Mouse (Mus musculus) forebrain, embryonic 12.5 days (tissue): ENCODE results near the gene Foxp3. TPM values are rescaled to one million over a fixed set of nuclear protein-coding genes. Genes with fewer than 3 reads are reported as not detected.

Source experiments
- ATAC-seq: fragments of 200-750 bp; cut with Nextera tagmentation; 2 replicates; pipeline ENCODE4 v1.8.0; 2017; ENCODE audit warnings: moderate TSS enrichment; ENCODE audit not compliant: low FRiP score
- H3K27ac ChIP-seq: fragments of 300-500 bp; sonication (generic); 2 replicates; pipeline ENCODE4 v1.5.1; 2016; ENCODE audit warnings: mild to moderate bottlenecking
- H3K27me3 ChIP-seq: fragments of 300-500 bp; sonication (generic); 2 replicates; pipeline ENCODE4 v1.6.1; 2016; ENCODE audit warnings: mild to moderate bottlenecking
- H3K36me3 ChIP-seq: fragments of 300-500 bp; sonication (generic); replicated peaks from 2 replicates; pipeline ENCODE4 v1.6.1; 2016; ENCODE audit warnings: mild to moderate bottlenecking
- H3K4me1 ChIP-seq: fragments of 300-500 bp; sonication (generic); 2 replicates; pipeline ENCODE4 v1.6.1; 2016
- H3K4me2 ChIP-seq: fragments of 300-500 bp; sonication (generic); 2 replicates; pipeline ENCODE4 v1.6.1; 2016; ENCODE audit warnings: mild to moderate bottlenecking, moderate library complexity
- H3K4me3 ChIP-seq: fragments of 300-500 bp; sonication (generic); replicated peaks from 2 replicates; pipeline ENCODE4 v1.5.1; 2016; ENCODE audit warnings: mild to moderate bottlenecking
- H3K9ac ChIP-seq: fragments of 300-500 bp; sonication (generic); 2 replicates; pipeline ENCODE4 v1.6.1; 2016; ENCODE audit warnings: mild to moderate bottlenecking
- H3K9me3 ChIP-seq: fragments of 300-500 bp; sonication (generic); 2 replicates; pipeline ENCODE4 v1.6.1; 2016
- WGBS: fragments of 180-500 bp; shearing (Covaris S2); methylation state at CpG from one replicate; pipeline ENCODE4 v1.1.7; 2016; 5-methylcytosine and 5-hydroxymethylcytosine counted together
- polyA plus RNA-seq: library from polyadenylated mRNA; unstranded; fragments of >200 nt; fragmentation: Nextera tagmentation; extraction: Ambion mirVana; gene quantifications from 2 replicates; pipeline ENCODE4 v1.2.1, GENCODE M21; 2016

Gene Foxp3
- polyA plus RNA-seq, 1 experiment from 2014 or later, result 0.26 TPM

DNA sequence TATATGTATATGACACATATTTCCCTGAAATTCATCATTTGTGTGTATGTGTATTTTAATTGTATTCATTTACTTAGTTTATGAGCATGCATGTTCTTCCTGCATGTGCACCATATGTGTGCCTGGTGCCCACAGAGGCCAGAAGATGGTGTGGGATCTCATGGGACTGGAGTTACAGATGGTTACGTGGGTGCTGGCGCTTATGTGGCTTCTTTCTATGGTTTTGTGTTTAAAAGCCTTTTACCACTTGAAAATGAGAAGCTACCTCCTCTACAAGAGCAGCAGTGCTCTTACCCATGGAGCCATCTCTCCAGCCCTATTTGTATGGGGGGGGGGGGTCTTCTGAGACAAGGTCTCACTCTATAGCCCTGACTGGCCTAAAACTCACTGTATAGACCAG, 7.7 kb downstream of the Foxp3 start:
- ATAC-seq, result no peak
- Histone ChIP-seq H3K27me3 (no peaks in the 10 kb centered on the region), H3K9ac (no peak overlapping the region), H3K36me3 (no peaks in the 10 kb centered on the region), H3K9me3 (no peaks in the 10 kb centered on the region), H3K4me2 (no peak overlapping the region), H3K4me1 (no peaks in the 10 kb centered on the region), H3K4me3 (no peak overlapping the region), H3K27ac (no peak overlapping the region)
- WGBS, result 89% methylated on average over 2 of the region's 2 CpGs

DNA sequence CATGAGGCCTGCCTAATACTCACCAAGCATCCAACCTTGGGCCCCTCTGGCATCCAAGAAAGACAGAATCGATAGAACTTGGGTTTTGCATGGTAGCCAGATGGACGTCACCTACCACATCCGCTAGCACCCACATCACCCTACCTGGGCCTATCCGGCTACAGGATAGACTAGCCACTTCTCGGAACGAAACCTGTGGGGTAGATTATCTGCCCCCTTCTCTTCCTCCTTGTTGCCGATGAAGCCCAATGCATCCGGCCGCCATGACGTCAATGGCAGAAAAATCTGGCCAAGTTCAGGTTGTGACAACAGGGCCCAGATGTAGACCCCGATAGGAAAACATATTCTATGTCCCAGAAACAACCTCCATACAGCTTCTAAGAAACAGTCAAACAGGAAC, 10.4 kb downstream of the Foxp3 start:
- H3K4me1 ChIP-seq, result no peaks in the 10 kb centered on the region
- no peak overlapping the region for H3K4me2 ChIP-seq
- no peaks in the 10 kb centered on the region for H3K27me3 ChIP-seq
- WGBS, result 94% methylated on average over 11 of the region's 11 CpGs
- H3K36me3 ChIP-seq, result no peaks in the 10 kb centered on the region
- H3K9ac ChIP-seq, result no peak overlapping the region
- ATAC-seq, result no peak
- no peaks in the 10 kb centered on the region for H3K9me3 ChIP-seq
- no peak overlapping the region for H3K4me3 ChIP-seq
- no peak overlapping the region for H3K27ac ChIP-seq

DNA sequence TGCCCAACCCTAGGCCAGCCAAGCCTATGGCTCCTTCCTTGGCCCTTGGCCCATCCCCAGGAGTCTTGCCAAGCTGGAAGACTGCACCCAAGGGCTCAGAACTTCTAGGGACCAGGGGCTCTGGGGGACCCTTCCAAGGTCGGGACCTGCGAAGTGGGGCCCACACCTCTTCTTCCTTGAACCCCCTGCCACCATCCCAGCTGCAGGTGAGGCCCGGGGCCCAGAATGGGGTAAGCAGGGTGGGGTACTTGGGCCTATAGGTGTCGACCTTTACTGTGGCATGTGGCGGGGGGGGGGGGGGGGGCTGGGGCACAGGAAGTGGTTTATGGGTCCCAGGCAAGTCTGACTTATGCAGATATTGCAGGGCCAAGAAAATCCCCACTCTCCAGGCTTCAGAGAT, 12.9 kb downstream of the Foxp3 start:
- Histone ChIP-seq H3K4me2 (no peak overlapping the region), H3K27me3 (no peaks in the 10 kb centered on the region), H3K9me3 (no peaks in the 10 kb centered on the region), H3K36me3 (0 out of 2 replicates have a peak, but pooled peaks cover 2% of the 10 kb centered on the region), H3K27ac (no peak overlapping the region), H3K4me3 (no peak overlapping the region), H3K4me1 (no peaks in the 10 kb centered on the region), H3K9ac (no peak overlapping the region)
- no peak for ATAC-seq
- 93% methylated on average over 4 of the region's 5 CpGs for WGBS

DNA sequence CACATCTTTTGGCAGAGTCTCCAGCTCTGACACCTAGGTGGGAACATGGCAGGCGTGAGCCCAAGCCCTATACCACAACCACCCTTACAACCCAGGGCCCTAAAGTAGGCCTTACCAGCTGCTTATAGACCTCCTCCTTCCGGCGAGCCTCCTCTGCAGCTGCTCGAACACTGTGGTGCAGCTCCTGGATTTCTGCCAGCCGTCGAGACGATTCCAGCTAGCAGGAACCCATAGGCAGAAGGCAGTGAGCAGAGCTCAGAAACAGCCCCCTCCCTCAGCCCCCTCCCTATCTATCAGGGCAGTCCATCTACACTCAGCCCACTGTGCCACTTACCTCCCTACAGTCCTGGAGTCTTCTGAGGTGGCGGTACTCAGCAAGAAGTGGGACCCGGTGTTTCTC, 21.9 kb downstream of the Foxp3 start:
- ATAC-seq, result no peak
- Histone ChIP-seq H3K9ac (no peak overlapping the region), H3K27me3 (no peaks in the 10 kb centered on the region), H3K27ac (no peak overlapping the region), H3K4me2 (no peak overlapping the region), H3K4me3 (no peak overlapping the region), H3K36me3 (peaks cover 27% of the 10 kb centered on the region; the same call in 1 of the 2 replicates), H3K4me1 (no peaks in the 10 kb centered on the region), H3K9me3 (no peaks in the 10 kb centered on the region)
- 93% methylated on average over 9 of the region's 9 CpGs for WGBS

DNA sequence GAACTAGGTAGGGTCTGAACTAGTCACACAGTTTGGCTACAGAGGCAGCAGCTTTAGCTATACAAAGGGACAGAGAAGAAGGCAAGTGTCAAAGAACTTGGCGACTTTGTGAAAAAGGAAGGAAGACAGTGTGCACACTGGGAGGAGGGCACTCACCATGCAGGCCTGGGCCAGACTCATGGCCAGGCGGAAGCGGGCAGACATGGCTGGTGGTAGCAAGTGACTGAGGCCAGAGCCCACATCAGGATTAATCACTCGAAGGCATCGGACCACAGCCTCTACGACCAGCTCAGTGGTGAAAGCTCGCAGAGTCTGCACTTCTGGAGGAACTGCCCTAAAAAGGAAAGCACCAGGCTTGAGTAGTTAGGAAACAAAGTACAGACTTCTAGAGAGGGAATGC, 30.6 kb downstream of the Foxp3 start:
- no peak overlapping the region for H3K27ac ChIP-seq
- H3K9ac ChIP-seq, result no peak overlapping the region
- WGBS, result 92% methylated on average over 7 of the region's 7 CpGs
- no peaks in the 10 kb centered on the region for H3K4me1 ChIP-seq
- 0 out of 2 replicates have a peak, but pooled peaks cover 4% of the 10 kb centered on the region for H3K36me3 ChIP-seq
- H3K9me3 ChIP-seq, result no peaks in the 10 kb centered on the region
- H3K4me3 ChIP-seq, result no peak overlapping the region
- no peak for ATAC-seq
- H3K27me3 ChIP-seq, result no peaks in the 10 kb centered on the region
- peak overlapping the region; percentile 54 for H3K4me2 ChIP-seq

DNA sequence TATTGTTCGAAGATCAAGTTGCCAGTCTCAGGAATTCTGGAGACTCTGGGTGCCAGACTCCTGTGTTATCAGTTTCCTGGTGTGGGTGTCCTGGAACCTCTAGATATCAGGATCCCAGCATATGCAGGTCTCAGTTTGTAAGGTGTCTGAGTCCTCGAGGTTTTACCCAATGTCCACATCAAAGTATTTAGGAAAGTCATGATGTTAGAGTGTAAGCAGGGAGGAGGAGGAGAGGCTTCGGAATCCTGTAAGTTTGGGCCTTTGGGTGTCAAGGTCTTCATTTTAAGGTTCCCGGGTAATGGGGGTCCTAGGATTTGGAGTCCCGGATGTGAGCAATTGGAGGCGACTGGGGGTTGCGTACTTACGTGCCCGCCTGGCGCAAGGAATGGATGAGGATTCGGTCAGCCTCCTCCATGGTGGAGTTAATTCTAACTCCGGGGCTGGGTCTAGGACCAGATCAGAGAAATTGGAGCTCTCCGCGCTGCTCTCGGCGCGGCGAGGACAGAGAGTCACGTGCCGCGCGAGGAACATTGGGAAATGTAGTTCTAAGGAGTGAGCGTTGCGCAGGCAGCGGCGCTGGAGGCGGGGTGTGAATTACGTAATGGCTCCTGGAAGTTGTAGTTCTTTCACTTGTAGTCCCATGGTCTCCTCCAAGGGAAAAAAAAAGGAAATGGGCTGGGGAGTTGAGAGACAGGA, 31.6 kb downstream of the Foxp3 start, which contains the start of gene Ccdc22:
TSS of gene Ccdc22 (minus strand) at position 639 of the 696 bp plus-strand sequence.
- Histone ChIP-seq H3K4me3 (peak within 1 kb of the TSS; percentile 46), H3K27ac (no peak within 1 kb of the TSS), H3K4me2 (peak within 1 kb of the TSS; percentile 54), H3K4me1 (peaks cover 1% of the 10 kb centered on the region; the same call in 1 of the 2 replicates), H3K9ac (peak within 1 kb of the TSS; percentile 61), H3K36me3 (no peaks in the 10 kb centered on the region), H3K27me3 (no peaks in the 10 kb centered on the region), H3K9me3 (no peaks in the 10 kb centered on the region)
- ATAC-seq, result peak; percentile 93
- 19% methylated on average over 28 of the region's 28 CpGs for WGBS

DNA sequence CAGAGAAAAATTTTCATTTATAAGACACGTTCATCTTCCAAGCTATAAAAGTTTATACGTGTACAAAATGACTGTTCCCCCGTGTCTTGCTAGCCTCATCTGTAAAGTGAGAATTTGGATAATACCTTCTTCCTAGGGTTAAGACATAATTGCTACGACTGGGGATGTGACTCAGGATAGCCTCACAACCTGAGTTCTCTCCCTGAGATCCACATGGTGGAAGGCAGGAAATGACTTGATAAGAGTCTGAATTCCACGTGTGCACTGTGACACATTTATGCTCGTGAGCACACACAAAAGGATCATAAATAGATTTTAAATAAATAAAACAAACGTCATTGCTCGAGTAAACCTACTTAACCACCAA, 32.1 kb downstream of the Foxp3 start:
- peak; percentile 37 for ATAC-seq
- Histone ChIP-seq H3K36me3 (no peaks in the 10 kb centered on the region), H3K4me2 (no peak overlapping the region), H3K9me3 (no peaks in the 10 kb centered on the region), H3K9ac (no peak overlapping the region), H3K4me1 (peaks cover 3% of the 10 kb centered on the region; the same call in 1 of the 2 replicates), H3K4me3 (no peak overlapping the region), H3K27ac (no peak overlapping the region), H3K27me3 (no peaks in the 10 kb centered on the region)
- 51% methylated on average over 8 of the region's 8 CpGs for WGBS

DNA sequence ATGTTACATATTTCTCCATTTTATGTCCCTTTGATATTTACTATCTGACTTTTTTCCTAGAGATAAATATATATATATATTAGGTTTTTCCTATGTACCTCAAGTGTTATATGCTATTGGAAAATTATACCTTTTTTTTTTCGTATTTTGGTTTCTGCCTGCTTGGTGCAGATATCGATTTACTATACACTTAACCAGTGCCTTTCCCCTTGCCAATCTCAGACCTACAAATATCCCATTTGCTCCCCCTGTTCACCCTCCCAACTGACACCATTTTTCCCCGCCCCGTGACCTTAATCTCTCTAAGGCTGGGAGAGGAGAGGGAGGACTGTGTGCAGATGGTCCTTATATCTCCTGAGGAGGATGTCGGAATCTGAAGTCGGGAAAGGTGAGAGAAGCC, 33.3 kb downstream of the Foxp3 start, which contains the start of gene Cacna1f:
TSS of gene Cacna1f (plus strand) at position 301 of the 400 bp plus-strand sequence.
- Histone ChIP-seq H3K9ac (no peak within 1 kb of the TSS), H3K4me1 (peaks cover 3% of the 10 kb centered on the region; the same call in 1 of the 2 replicates), H3K27me3 (no peaks in the 10 kb centered on the region), H3K4me2 (no peak within 1 kb of the TSS), H3K27ac (no peak within 1 kb of the TSS), H3K4me3 (no peak within 1 kb of the TSS), H3K9me3 (no peaks in the 10 kb centered on the region), H3K36me3 (no peaks in the 10 kb centered on the region)
- no peak for ATAC-seq
- 80% methylated on average over 6 of the region's 6 CpGs for WGBS

DNA sequence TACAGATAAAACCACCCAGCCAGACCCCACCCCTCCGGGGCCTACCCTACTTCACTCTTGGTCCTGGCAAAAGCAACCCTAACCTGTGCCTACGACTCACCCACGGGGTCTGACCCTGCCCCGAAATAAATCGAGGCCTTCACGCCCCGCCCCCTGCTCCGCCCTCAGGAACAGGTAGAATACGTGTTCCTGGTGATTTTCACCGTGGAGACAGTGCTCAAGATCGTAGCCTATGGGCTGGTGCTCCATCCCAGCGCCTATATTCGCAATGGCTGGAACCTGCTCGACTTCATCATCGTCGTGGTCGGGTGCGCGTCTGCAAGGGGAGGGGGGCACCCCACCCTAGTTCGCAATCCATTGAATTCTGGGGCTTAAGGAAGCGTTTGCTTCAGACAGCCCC, 36.6 kb downstream of the Foxp3 start:
- no peaks in the 10 kb centered on the region for H3K9me3 ChIP-seq
- no peaks in the 10 kb centered on the region for H3K27me3 ChIP-seq
- ATAC-seq, result no peak
- H3K4me2 ChIP-seq, result peak overlapping the region; percentile 68
- no peaks in the 10 kb centered on the region for H3K36me3 ChIP-seq
- H3K27ac ChIP-seq, result no peak overlapping the region
- WGBS, result 27% methylated on average over 21 of the region's 21 CpGs
- H3K4me1 ChIP-seq, result peaks cover 3% of the 10 kb centered on the region; the same call in 1 of the 2 replicates
- H3K9ac ChIP-seq, result peak overlapping the region; percentile 38; the same call in 1 of the 2 replicates
- H3K4me3 ChIP-seq, result peak overlapping the region; percentile 40

DNA sequence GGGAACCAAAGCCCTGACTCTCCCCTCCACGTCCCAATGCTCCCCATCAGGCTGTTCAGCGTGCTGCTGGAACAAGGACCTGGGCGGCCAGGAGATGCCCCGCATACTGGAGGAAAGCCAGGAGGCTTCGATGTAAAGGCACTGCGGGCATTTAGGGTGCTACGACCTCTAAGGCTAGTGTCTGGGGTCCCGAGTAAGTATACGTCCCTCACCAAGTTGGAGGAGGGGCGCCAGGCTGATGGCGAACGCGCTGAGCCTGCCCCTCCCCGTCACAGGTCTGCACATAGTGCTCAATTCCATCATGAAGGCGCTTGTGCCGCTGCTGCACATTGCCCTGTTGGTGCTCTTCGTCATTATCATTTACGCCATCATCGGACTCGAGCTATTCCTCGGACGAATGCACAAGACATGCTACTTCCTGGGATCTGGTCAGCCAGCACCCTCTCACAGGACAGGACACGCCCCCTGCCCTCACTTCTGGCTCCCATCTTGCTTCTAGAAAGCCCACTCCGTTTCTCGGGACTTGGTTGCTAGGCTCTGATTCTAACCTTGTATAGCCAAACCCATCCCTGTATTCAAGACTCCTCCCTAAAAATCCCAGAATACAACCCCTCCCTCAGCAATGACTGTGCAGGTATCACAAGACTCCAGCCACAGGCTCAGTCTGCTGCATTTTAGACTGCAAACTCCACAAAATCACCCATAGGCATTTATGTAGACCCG, 37.3 kb downstream of the Foxp3 start:
- Histone ChIP-seq H3K27me3 (no peaks in the 10 kb centered on the region), H3K4me3 (peak overlapping the region; percentile 40), H3K27ac (no peak overlapping the region), H3K9ac (peak overlapping the region; percentile 38; the same call in 1 of the 2 replicates), H3K4me1 (peaks cover 3% of the 10 kb centered on the region; the same call in 1 of the 2 replicates), H3K36me3 (no peaks in the 10 kb centered on the region), H3K4me2 (peak overlapping the region; percentile 68), H3K9me3 (no peaks in the 10 kb centered on the region)
- ATAC-seq, result peak; percentile 49
- WGBS, result 24% methylated on average over 26 of the region's 26 CpGs

DNA sequence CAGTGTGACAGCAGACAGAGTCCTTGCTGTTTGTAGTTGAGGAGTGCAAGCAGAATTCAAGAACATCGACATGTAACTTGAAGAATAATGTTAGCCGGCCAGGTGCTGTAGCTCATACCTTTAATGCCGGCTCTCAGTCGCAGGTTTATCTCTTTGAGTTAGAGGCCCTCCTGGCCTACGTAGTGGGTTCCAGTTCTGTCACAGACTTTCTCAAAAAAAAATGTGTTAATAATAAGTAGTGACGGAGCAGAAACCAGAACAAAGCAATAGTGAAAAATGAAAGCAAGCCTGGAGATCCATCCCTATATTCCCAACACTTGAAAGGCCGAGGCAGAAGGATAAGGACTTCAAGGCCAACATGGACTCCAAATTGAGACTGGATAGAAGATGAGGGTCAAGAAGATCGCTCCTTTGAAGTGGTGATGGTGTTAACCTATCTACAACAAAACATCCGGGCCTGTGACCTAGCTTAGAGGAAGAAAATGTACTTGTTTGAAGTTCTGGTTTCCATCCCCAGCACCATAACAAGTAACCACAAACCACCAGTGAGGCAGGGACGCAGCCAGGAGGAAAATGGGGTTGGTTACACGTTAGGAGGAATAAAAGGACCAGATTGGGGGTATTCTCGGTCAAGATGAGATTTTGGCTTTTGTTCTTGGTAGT, 44.6 kb downstream of the Foxp3 start:
- Histone ChIP-seq H3K27ac (no peak overlapping the region), H3K4me3 (no peak overlapping the region), H3K27me3 (no peaks in the 10 kb centered on the region), H3K36me3 (no peaks in the 10 kb centered on the region), H3K9me3 (no peaks in the 10 kb centered on the region), H3K4me2 (no peak overlapping the region), H3K9ac (no peak overlapping the region), H3K4me1 (no peaks in the 10 kb centered on the region)
- ATAC-seq, result no peak
- WGBS, result 85% methylated on average over 12 of the region's 12 CpGs

DNA sequence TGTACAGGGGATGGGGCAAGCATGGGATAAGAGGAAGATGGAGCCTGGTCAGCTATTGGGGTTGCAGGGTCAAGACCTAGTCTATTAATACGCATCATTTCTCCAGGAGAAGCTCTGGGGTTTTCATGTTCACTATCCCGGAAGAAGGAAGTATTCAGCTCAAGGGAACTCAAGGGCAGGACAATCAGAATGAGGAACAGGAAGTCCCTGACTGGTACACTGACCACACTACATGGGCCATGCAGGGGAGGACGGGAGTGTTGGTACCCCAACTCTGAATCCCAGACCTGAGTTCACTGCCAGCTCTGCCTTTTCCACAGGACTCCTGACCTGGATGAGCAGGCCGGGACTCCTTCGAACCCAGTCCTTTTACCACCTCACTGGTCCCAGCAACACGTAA, 59.1 kb downstream of the Foxp3 start:
- Histone ChIP-seq H3K4me2 (no peak overlapping the region), H3K36me3 (no peaks in the 10 kb centered on the region), H3K4me1 (no peaks in the 10 kb centered on the region), H3K9me3 (no peaks in the 10 kb centered on the region), H3K4me3 (no peak overlapping the region), H3K27ac (no peak overlapping the region), H3K27me3 (no peaks in the 10 kb centered on the region), H3K9ac (no peak overlapping the region)
- WGBS, result 83% methylated on average over 6 of the region's 6 CpGs
- ATAC-seq, result no peak
